Mouse (Mus musculus) liver, embryonic 15.5 days (tissue): ENCODE measurements around the gene Ccdc167. TPM values are rescaled to one million over a fixed set of nuclear protein-coding genes. Genes with fewer than 3 reads are reported as not detected.

ENCODE experiments used
- polyA plus RNA-seq: library from polyadenylated mRNA; unstranded; fragments of >200 nt; fragmentation: Nextera tagmentation; extraction: Ambion mirVana; gene quantifications from 2 replicates; pipeline ENCODE4 v1.2.1, GENCODE M21; 2015

Gene Ccdc167
- polyA plus RNA-seq, 1 experiment from 2014 or later = 5.3 TPM

Other genes starting within 250 kb of the Ccdc167 start
- 93.3 and 93.5 TPM in 2 replicates for gene Pim1, start 226.3 kb downstream of the Ccdc167 start, polyA plus RNA-seq
- gene Gm17657, start 167.4 kb downstream of the Ccdc167 start, polyA plus RNA-seq = not detected in 2 replicates
- gene Tbc1d22b, start 167.3 kb downstream of the Ccdc167 start, polyA plus RNA-seq = 2.9 and 3.3 TPM in 2 replicates
- 0.10 and 0.23 TPM in 2 replicates for gene Tmem217, start 164.7 kb downstream of the Ccdc167 start, polyA plus RNA-seq
- gene Rnf8, start 102.3 kb downstream of the Ccdc167 start, polyA plus RNA-seq = 36.7 and 40.1 TPM in 2 replicates
- 0.92 and 1.1 TPM in 2 replicates for gene Gm28043, start 102.2 kb downstream of the Ccdc167 start, polyA plus RNA-seq
- 57.1 and 65.1 TPM in 2 replicates for gene Cmtr1, start 56.4 kb downstream of the Ccdc167 start, polyA plus RNA-seq